Mouse (Mus musculus): ENCODE data around the gene Cd28. TPM values are rescaled to one million over a fixed set of nuclear protein-coding genes. Genes with fewer than 3 reads are reported as not detected.

The Cd28 gene
- polyA plus RNA-seq, 1 experiment from 2014 or later: 0.29 TPM

- Histone ChIP-seq H3K9ac (no peak overlapping the region), H3K27me3 (no peaks in the 10 kb centered on the region), H3K27ac (replicated peaks) (no peak overlapping the region), H3K4me3 (replicated peaks) (no peak overlapping the region), H3K4me2 (replicated peaks) (no peak overlapping the region), H3K36me3 (no peaks in the 10 kb centered on the region), H3K4me1 (no peaks in the 10 kb centered on the region), H3K9me3 (replicated peaks) (no peaks in the 10 kb centered on the region)
- ATAC-seq (ENCODE audit: insufficient number of reproducible peaks, low FRiP score, low TSS enrichment, low read depth): no peak
- 87% methylated on average over 20 of the region's 20 CpGs for WGBS
These were observed 46.3 kb downstream of the Cd28 start for GRCm38 (mm10) chr1:60762916-60763315.

DNA sequence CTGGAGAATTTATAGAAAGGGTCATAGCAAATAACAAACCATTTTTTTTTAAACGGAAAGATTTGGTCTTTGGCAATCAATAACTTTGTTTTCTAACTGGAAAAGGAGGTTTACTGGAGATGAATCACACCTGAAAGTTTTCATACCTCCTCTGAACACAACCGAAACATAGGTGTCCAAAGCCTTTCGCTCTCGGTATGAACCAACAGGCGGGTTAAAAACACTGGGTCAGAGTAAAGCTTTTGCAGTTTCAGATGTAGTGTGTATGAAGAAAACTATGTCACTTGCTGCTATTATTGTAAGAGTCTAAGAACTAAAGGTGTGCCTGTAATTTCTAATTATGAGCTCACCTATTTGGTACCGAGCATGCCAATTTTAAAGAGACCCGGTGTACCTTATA is 55.2 kb downstream of the Cd28 start:
- Histone ChIP-seq H3K4me3 (replicated peaks) (no peak overlapping the region), H3K9me3 (replicated peaks) (no peaks in the 10 kb centered on the region), H3K4me1 (no peaks in the 10 kb centered on the region), H3K36me3 (no peaks in the 10 kb centered on the region), H3K27me3 (no peaks in the 10 kb centered on the region), H3K4me2 (replicated peaks) (no peak overlapping the region), H3K27ac (replicated peaks) (no peak overlapping the region), H3K9ac (no peak overlapping the region)
- ATAC-seq (ENCODE audit: insufficient number of reproducible peaks, low FRiP score, low TSS enrichment, low read depth): no peak
- 94% methylated on average over 7 of the region's 7 CpGs for WGBS

- no peak overlapping the region for H3K27ac ChIP-seq (replicated peaks)
- 80% methylated on average over 3 of the region's 3 CpGs for WGBS
- no peak overlapping the region for H3K9ac ChIP-seq
- no peaks in the 10 kb centered on the region for H3K27me3 ChIP-seq
- ATAC-seq (ENCODE audit: insufficient number of reproducible peaks, low FRiP score, low TSS enrichment, low read depth): no peak
- H3K4me2 ChIP-seq (replicated peaks): no peak overlapping the region
- H3K36me3 ChIP-seq: no peaks in the 10 kb centered on the region
- no peak overlapping the region for H3K4me3 ChIP-seq (replicated peaks)
- no peaks in the 10 kb centered on the region for H3K9me3 ChIP-seq (replicated peaks)
- no peaks in the 10 kb centered on the region for H3K4me1 ChIP-seq
These were observed 56.6 kb downstream of the Cd28 start for GRCm38 (mm10) chr1:60773231-60773630.

DNA sequence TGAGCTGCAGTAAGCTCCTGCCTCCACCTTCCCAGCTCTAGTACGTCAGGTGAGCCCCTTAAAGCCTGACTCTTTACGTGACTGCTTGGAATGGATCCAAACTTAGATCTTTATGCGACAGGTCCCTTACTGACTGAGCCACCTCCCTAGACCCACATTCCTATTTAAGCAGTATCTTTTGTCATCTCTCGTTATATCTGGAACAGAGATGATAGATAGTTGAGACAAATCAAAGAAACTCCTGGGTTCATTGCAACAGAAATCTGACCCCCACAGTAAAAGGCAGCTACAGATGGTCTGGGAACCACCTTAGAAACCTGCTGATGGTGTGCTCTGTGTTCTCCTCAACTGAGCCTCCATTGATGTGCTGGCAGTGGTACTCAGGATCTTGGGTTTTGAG is 59.6 kb downstream of the Cd28 start:
- 58% methylated on average over 4 of the region's 4 CpGs for WGBS
- Histone ChIP-seq H3K9me3 (replicated peaks) (no peaks in the 10 kb centered on the region), H3K4me2 (replicated peaks) (no peak overlapping the region), H3K4me1 (no peaks in the 10 kb centered on the region), H3K36me3 (no peaks in the 10 kb centered on the region), H3K27ac (replicated peaks) (no peak overlapping the region), H3K4me3 (replicated peaks) (no peak overlapping the region), H3K9ac (no peak overlapping the region), H3K27me3 (no peaks in the 10 kb centered on the region)
- no peak for ATAC-seq (ENCODE audit: insufficient number of reproducible peaks, low FRiP score, low TSS enrichment, low read depth)

- no peak for ATAC-seq (ENCODE audit: insufficient number of reproducible peaks, low FRiP score, low TSS enrichment, low read depth)
These were observed 60.3 kb downstream of the Cd28 start for GRCm38 (mm10) chr1:60776906-60777305.

GRCm38 (mm10) chr1:60778465-60779115 is 62.0 kb downstream of the Cd28 start:
- Histone ChIP-seq H3K4me1 (no peaks in the 10 kb centered on the region), H3K4me2 (replicated peaks) (no peak overlapping the region), H3K9me3 (replicated peaks) (no peaks in the 10 kb centered on the region), H3K27me3 (no peaks in the 10 kb centered on the region), H3K9ac (no peak overlapping the region), H3K27ac (replicated peaks) (no peak overlapping the region), H3K4me3 (replicated peaks) (no peak overlapping the region), H3K36me3 (no peaks in the 10 kb centered on the region)
- no peak for ATAC-seq (ENCODE audit: insufficient number of reproducible peaks, low FRiP score, low TSS enrichment, low read depth)
- 65% methylated on average over 8 of the region's 8 CpGs for WGBS

More at GRCm38 (mm10) chr1:60776906-60777305, 60.3 kb downstream of the Cd28 start:
- Histone ChIP-seq H3K9ac (no peak overlapping the region), H3K4me1 (no peaks in the 10 kb centered on the region), H3K27ac (replicated peaks) (no peak overlapping the region), H3K9me3 (replicated peaks) (no peaks in the 10 kb centered on the region), H3K4me3 (replicated peaks) (no peak overlapping the region), H3K27me3 (no peaks in the 10 kb centered on the region), H3K4me2 (replicated peaks) (no peak overlapping the region), H3K36me3 (no peaks in the 10 kb centered on the region)
- WGBS: 78% methylated on average over 3 of the region's 3 CpGs

DNA sequence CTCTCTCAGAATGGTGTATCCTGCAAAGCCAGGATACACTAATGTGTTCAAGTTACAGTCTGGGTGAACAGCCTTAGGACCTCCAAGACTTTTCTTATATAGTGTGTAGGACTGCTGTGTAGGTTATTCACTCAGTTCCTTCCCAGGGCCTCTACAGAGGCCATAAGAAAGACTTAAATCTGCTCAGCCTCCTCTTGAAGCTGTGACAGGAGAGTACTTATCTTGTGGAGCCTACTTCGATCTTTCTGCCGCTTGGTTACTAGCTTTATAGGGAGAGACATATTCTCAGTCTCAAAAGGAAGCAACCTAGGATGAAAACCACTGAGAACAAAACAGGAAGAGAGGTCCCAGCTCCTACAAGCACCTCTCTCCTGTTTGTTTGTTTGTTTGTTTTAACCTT is 62.6 kb downstream of the Cd28 start:
- H3K27ac ChIP-seq (replicated peaks): no peak overlapping the region
- no peak overlapping the region for H3K9ac ChIP-seq
- H3K9me3 ChIP-seq (replicated peaks): no peaks in the 10 kb centered on the region
- no peak overlapping the region for H3K4me3 ChIP-seq (replicated peaks)
- no peak overlapping the region for H3K4me2 ChIP-seq (replicated peaks)
- H3K4me1 ChIP-seq: no peaks in the 10 kb centered on the region
- H3K36me3 ChIP-seq: no peaks in the 10 kb centered on the region
- 83% methylated on average over 2 of the region's 2 CpGs for WGBS
- no peak for ATAC-seq (ENCODE audit: insufficient number of reproducible peaks, low FRiP score, low TSS enrichment, low read depth)
- no peaks in the 10 kb centered on the region for H3K27me3 ChIP-seq

DNA sequence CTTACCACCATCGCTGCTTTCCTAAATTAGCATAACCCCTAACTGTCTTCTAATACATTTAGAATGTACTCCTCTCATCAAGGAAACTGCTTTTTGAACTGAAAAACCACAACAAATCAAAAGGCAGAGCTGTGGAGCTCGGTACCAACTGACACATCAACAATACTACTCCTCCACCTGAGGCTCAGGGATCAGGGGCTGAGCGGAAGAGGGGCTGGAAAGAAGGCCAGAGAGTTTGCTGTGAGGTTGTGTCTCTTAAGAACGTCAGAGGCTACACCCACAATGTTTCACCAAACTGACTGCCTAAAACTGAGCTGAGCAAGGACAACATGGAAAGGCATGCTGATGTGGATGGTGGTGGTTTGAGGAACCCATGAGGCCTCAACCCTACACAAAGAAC is 65.1 kb downstream of the Cd28 start:
- H3K4me1 ChIP-seq: no peaks in the 10 kb centered on the region
- 74% methylated on average over 4 of the region's 4 CpGs for WGBS
- no peak overlapping the region for H3K4me2 ChIP-seq (replicated peaks)
- no peak overlapping the region for H3K9ac ChIP-seq
- no peaks in the 10 kb centered on the region for H3K36me3 ChIP-seq
- H3K27ac ChIP-seq (replicated peaks): no peak overlapping the region
- no peak for ATAC-seq (ENCODE audit: insufficient number of reproducible peaks, low FRiP score, low TSS enrichment, low read depth)
- H3K27me3 ChIP-seq: no peaks in the 10 kb centered on the region
- H3K4me3 ChIP-seq (replicated peaks): no peak overlapping the region
- no peaks in the 10 kb centered on the region for H3K9me3 ChIP-seq (replicated peaks)

DNA sequence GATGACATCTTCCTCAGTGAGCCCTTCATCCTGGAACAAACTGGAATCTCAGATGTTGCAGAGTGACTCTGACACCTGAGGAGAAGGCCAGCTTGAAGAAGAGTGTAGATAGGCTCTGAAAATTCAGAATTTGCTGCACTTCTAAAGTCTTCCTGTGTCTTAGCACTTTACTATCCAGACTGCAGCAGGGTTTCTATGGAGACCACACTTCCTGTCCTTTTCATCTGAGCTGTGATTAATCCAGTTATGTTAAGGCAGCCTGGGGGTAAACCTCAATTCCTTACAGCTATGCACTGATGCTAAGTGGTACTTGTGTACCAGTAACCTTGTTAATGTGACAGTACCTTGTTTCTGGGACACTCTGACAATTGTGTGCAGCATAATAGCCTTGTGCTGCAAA is 77.1 kb downstream of the Cd28 start:
- no peaks in the 10 kb centered on the region for H3K9me3 ChIP-seq (replicated peaks)
- no peaks in the 10 kb centered on the region for H3K36me3 ChIP-seq
- no peak overlapping the region for H3K27ac ChIP-seq (replicated peaks)
- H3K9ac ChIP-seq: no peak overlapping the region
- H3K4me2 ChIP-seq (replicated peaks): no peak overlapping the region
- ATAC-seq (ENCODE audit: insufficient number of reproducible peaks, low FRiP score, low TSS enrichment, low read depth): no peak
- no peaks in the 10 kb centered on the region for H3K27me3 ChIP-seq
- no peak overlapping the region for H3K4me3 ChIP-seq (replicated peaks)
- no peaks in the 10 kb centered on the region for H3K4me1 ChIP-seq

DNA sequence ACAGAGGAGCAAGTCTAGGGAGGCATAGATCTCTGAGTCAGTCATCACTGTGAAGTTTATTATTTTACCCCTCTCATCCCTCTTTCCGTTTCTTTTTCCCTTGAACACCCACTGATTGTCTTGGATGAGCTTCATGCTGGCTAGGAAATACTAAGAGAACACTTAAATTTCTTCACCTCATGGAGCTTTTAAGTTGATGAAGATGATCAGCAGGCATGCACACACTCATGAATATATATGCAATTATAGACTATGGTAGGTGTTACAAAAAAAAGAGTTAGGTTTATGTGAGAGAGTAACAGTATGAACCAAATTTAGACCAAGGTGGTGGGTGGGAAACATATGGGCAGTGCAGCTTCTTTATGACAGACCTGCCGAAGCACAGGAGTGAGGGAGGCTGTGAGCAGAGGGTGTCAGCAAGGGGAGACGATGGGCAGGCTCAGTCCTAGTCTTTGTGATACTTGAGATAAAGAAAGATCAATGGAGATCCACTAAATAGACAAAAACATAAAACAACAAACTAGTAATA is 79.1 kb downstream of the Cd28 start:
- H3K9ac ChIP-seq: no peak overlapping the region
- no peak overlapping the region for H3K4me3 ChIP-seq (replicated peaks)
- no peaks in the 10 kb centered on the region for H3K4me1 ChIP-seq
- 70% methylated on average over 3 of the region's 3 CpGs for WGBS
- H3K4me2 ChIP-seq (replicated peaks): no peak overlapping the region
- H3K27me3 ChIP-seq: no peaks in the 10 kb centered on the region
- no peak overlapping the region for H3K27ac ChIP-seq (replicated peaks)
- no peaks in the 10 kb centered on the region for H3K36me3 ChIP-seq
- H3K9me3 ChIP-seq (replicated peaks): no peaks in the 10 kb centered on the region
- no peak for ATAC-seq (ENCODE audit: insufficient number of reproducible peaks, low FRiP score, low TSS enrichment, low read depth)

DNA sequence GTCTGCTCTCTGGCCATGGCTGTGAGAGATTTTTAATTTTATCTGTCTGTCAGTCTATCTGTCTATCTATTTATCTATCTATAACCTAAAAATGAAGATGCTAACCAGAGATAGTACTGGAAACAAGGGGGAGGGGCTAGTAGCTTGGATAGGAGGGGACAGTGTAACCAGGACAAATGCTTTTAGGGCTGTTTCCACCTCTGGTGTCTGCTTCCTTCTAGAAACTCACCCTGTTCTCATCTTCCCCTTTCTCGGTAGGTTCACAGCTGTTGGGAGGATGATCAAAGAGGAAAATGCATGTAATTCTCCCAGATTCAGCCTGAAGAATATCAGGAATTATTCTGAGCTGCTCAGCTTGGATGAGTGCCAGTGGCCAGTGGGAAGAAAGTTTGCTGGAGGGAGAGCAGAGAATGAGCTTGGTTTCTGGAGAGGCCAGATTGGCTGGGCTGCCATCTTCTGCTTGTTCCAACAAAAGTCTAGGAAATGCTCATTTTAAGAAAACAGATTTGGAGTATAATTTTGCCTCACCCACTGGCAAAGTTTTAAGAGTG is 83.3 kb downstream of the Cd28 start:
- WGBS: 22% methylated on average over 1 of the region's 1 CpGs
- Histone ChIP-seq H3K36me3 (no peaks in the 10 kb centered on the region), H3K4me2 (replicated peaks) (no peak overlapping the region), H3K4me1 (no peaks in the 10 kb centered on the region), H3K9me3 (replicated peaks) (no peaks in the 10 kb centered on the region), H3K27ac (replicated peaks) (no peak overlapping the region), H3K9ac (no peak overlapping the region), H3K4me3 (replicated peaks) (no peak overlapping the region), H3K27me3 (no peaks in the 10 kb centered on the region)
- no peak for ATAC-seq (ENCODE audit: insufficient number of reproducible peaks, low FRiP score, low TSS enrichment, low read depth)

- H3K9ac ChIP-seq: no peak overlapping the region
These were observed 84.6 kb downstream of the Cd28 start for GRCm38 (mm10) chr1:60801210-60801671.

More at GRCm38 (mm10) chr1:60801210-60801671, 84.6 kb downstream of the Cd28 start:
- WGBS: 90% methylated on average over 4 of the region's 4 CpGs
- Histone ChIP-seq H3K4me3 (replicated peaks) (no peak overlapping the region), H3K4me1 (no peaks in the 10 kb centered on the region), H3K36me3 (no peaks in the 10 kb centered on the region), H3K27me3 (no peaks in the 10 kb centered on the region), H3K27ac (replicated peaks) (no peak overlapping the region), H3K9me3 (replicated peaks) (no peaks in the 10 kb centered on the region), H3K4me2 (replicated peaks) (no peak overlapping the region)
- no peak for ATAC-seq (ENCODE audit: insufficient number of reproducible peaks, low FRiP score, low TSS enrichment, low read depth)

Data from embryonic facial prominence, embryonic 15.5 days (tissue).